In the genomic region with DNA sequence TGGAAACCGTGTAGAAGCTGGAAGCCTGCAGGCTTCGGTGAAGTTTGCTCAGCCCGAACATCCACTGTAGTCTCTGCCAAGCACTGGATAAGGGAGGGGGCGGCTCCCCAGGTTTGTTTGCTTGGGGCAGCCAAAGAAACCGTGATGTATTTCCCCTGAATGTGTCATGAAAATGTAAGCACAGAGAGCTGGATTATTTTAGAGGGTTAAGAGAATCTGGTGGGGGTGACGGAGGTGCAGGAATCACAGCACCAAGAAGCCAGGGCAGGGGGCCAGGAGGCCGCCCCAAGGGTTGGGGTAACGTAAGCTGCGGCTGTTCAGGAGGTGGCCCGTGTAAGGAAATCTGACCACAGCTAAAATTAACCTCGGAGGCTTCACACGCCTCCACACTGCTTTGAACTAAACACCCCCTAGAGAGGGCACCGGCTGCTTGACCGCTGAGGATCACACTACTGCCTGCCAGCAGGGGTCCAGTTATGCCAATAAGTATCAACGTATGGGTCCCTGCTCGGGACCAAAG, we compare ENCODE assay signal across 9 mouse cellular contexts.
DNase-seq lines count a peak whose midpoint lies in the region; ATAC-seq lines count a peak whose summit lies in the region.
"Had no signal": no experiment of that assay in that cellular context is flagged by ENCODE, and none has a peak within 500 bp of the region (broad histone marks: within the 10 kb centered on the region; RNA-seq: fewer than 3 reads in every experiment).

No protein-coding gene starts in this region.

- no peak for ATAC-seq in forebrain, embryonic 14.5 days
- peak; percentile 41 for ATAC-seq in inflammation-experienced regulatory T-cells, adult 6 months
- peak; percentile 33; the same call in 1 of the 2 replicates for ATAC-seq in midbrain, embryonic 11.5 days (ENCODE audit: low FRiP score)

- H3K9ac ChIP-seq in forebrain, embryonic 14.5 days (ENCODE audit: low read length): no peak overlapping the region
- H3K9ac ChIP-seq in midbrain, embryonic 11.5 days (ENCODE audit: low read length): no peak overlapping the region
- H3K9ac ChIP-seq: midbrain, embryonic 12.5 days had no signal

- peak overlapping the region; percentile 57 for H3K27ac ChIP-seq in forebrain, embryonic 10.5 days
- no peak overlapping the region for H3K27ac ChIP-seq in forebrain, embryonic 14.5 days (ENCODE audit: low read depth, low read length)
- H3K27ac ChIP-seq in midbrain, embryonic 11.5 days (ENCODE audit: low read depth, low read length): no peak overlapping the region
- H3K27ac ChIP-seq: midbrain, embryonic 12.5 days had no signal

- WGBS in forebrain, embryonic 10.5 days: 32% methylated on average over 16 of the region's 16 CpGs
- 29% methylated on average over 16 of the region's 16 CpGs for WGBS in forebrain, embryonic 14.5 days
- 21% methylated on average over 16 of the region's 16 CpGs for WGBS in midbrain, embryonic 11.5 days

- no peak for DNase-seq in forebrain, embryonic 10.5 days (ENCODE audit: extremely low spot score, low spot score)
- no peak for DNase-seq in forebrain, embryonic 14.5 days (ENCODE audit: low spot score)
- DNase-seq in heart, adult 11 months: peak; percentile 94
- no peak for DNase-seq in midbrain, embryonic 11.5 days (ENCODE audit: low spot score, missing footprints)
- no peak for DNase-seq in right cerebral cortex, postnatal 25 days
- DNase-seq in B cell, adult 2 months: no peak
- no peak for DNase-seq in kidney, adult 11 months

- H3K4me1 ChIP-seq in forebrain, embryonic 10.5 days: peaks cover 50% of the 10 kb centered on the region
- peaks cover 24% of the 10 kb centered on the region for H3K4me1 ChIP-seq in forebrain, embryonic 14.5 days (ENCODE audit: control insufficient read depth, insufficient read depth, low read length)
- H3K4me1 ChIP-seq in midbrain, embryonic 11.5 days (ENCODE audit: control insufficient read depth, insufficient read depth, low read length): peaks cover 34% of the 10 kb centered on the region

- no peaks in the 10 kb centered on the region for H3K36me3 ChIP-seq in forebrain, embryonic 10.5 days (replicated peaks)
- no peaks in the 10 kb centered on the region for H3K36me3 ChIP-seq in forebrain, embryonic 14.5 days (ENCODE audit: control insufficient read depth, insufficient read depth, low read length)
- no peaks in the 10 kb centered on the region for H3K36me3 ChIP-seq in midbrain, embryonic 11.5 days (ENCODE audit: control insufficient read depth, insufficient read depth, low read length)
- H3K36me3 ChIP-seq: midbrain, embryonic 12.5 days had no signal

- no peaks in the 10 kb centered on the region for H3K9me3 ChIP-seq in forebrain, embryonic 10.5 days
- H3K9me3 ChIP-seq in forebrain, embryonic 14.5 days (replicated peaks; ENCODE audit: control insufficient read depth, low read length): no peaks in the 10 kb centered on the region
- no peaks in the 10 kb centered on the region for H3K9me3 ChIP-seq in midbrain, embryonic 11.5 days (ENCODE audit: control insufficient read depth, low read length)
- H3K9me3 ChIP-seq: midbrain, embryonic 12.5 days had no signal

- peaks cover 52% of the 10 kb centered on the region for H3K27me3 ChIP-seq in forebrain, embryonic 10.5 days (ENCODE audit: poor library complexity, severe bottlenecking)
- H3K27me3 ChIP-seq in forebrain, embryonic 14.5 days (replicated peaks; ENCODE audit: control insufficient read depth, insufficient read depth, low read length): no peaks in the 10 kb centered on the region
- H3K27me3 ChIP-seq in midbrain, embryonic 11.5 days (ENCODE audit: control insufficient read depth, insufficient read depth, low read length): no peaks in the 10 kb centered on the region

- no peak overlapping the region for H3K4me3 ChIP-seq in forebrain, embryonic 10.5 days
- H3K4me3 ChIP-seq in forebrain, embryonic 14.5 days (ENCODE audit: low read depth, low read length): no peak overlapping the region
- no peak overlapping the region for H3K4me3 ChIP-seq in midbrain, embryonic 11.5 days (ENCODE audit: low read depth, low read length)
- H3K4me3 ChIP-seq: midbrain, embryonic 12.5 days had no signal

- no peak overlapping the region for H3K4me2 ChIP-seq in forebrain, embryonic 14.5 days (ENCODE audit: low read length)
- no peak overlapping the region for H3K4me2 ChIP-seq in midbrain, embryonic 11.5 days
- H3K4me2 ChIP-seq: midbrain, embryonic 12.5 days had no signal
